Mouse (Mus musculus): ENCODE measurements at regions not wholly inside any gene's neighbourhood (a gene's known extent, or its start where the extent isn't known, plus 50 kb on each side); places are given as distances from the start of the nearest gene placed in this dataset.

- no peak overlapping the region for H3K27ac ChIP-seq
- no peak overlapping the region for H3K4me3 ChIP-seq
- TF ChIP-seq CTCF (IDR thresholded peaks at IDR 0.05): no peak
- intact Hi-C loops (cut with DNase I): no loop called here
- DNase-seq: no peak
These were observed 86.8 kb upstream of the Slc45a1 start for GRCm38 (mm10) chr4:150738736-150739135.

GRCm38 (mm10) chr4:150730061-150730812, 78.3 kb upstream of the Slc45a1 start:
- Histone ChIP-seq H3K4me3 (no peak overlapping the region), H3K27ac (peak overlapping the region; percentile 56)
- intact Hi-C loops (cut with DNase I): no loop called here
- peak; percentile 22 for DNase-seq
- no peak for TF ChIP-seq CTCF (IDR thresholded peaks at IDR 0.05)

- Histone ChIP-seq H3K27ac (no peak overlapping the region), H3K4me3 (no peak overlapping the region)
- peak; percentile 41 for TF ChIP-seq CTCF (IDR thresholded peaks at IDR 0.05)
- intact Hi-C loops (cut with DNase I): no loop called here
- no peak for DNase-seq
These were observed 74.6 kb upstream of the Slc45a1 start for GRCm38 (mm10) chr4:150726539-150726938.

- Histone ChIP-seq H3K4me3 (no peak overlapping the region), H3K27ac (no peak overlapping the region)
- no peak for TF ChIP-seq CTCF (IDR thresholded peaks at IDR 0.05)
- DNase-seq: no peak
- intact Hi-C loops (cut with DNase I): no loop called here
These were observed 74.1 kb upstream of the Slc45a1 start for GRCm38 (mm10) chr4:150726136-150726480.

GRCm38 (mm10) chr4:150725443-150726135, 73.6 kb upstream of the Slc45a1 start:
- intact Hi-C loops (cut with DNase I): no loop called here
- no peak overlapping the region for H3K27ac ChIP-seq
- no peak overlapping the region for H3K4me3 ChIP-seq
- no peak for TF ChIP-seq CTCF (IDR thresholded peaks at IDR 0.05)
- DNase-seq: no peak

GRCm38 (mm10) chr4:150724823-150725222, 72.8 kb upstream of the Slc45a1 start:
- Histone ChIP-seq H3K27ac (peak overlapping the region; percentile 24), H3K4me3 (no peak overlapping the region)
- DNase-seq: peak; percentile 61
- TF ChIP-seq CTCF (IDR thresholded peaks at IDR 0.05): no peak
- intact Hi-C loops (cut with DNase I): no loop called here

GRCm38 (mm10) chr4:150721619-150722283, 69.8 kb upstream of the Slc45a1 start:
- intact Hi-C loops (cut with DNase I): no loop called here
- Histone ChIP-seq H3K4me3 (no peak overlapping the region), H3K27ac (no peak overlapping the region)
- DNase-seq: no peak
- no peak for TF ChIP-seq CTCF (IDR thresholded peaks at IDR 0.05)

- TF ChIP-seq CTCF (IDR thresholded peaks at IDR 0.05): no peak
These were observed 65.9 kb upstream of the Slc45a1 start for GRCm38 (mm10) chr4:150717866-150718265.

GRCm38 (mm10) chr4:150715051-150715450, 63.1 kb upstream of the Slc45a1 start:
- H3K4me3 ChIP-seq: no peak overlapping the region
- TF ChIP-seq CTCF (IDR thresholded peaks at IDR 0.05): no peak
- intact Hi-C loops (cut with DNase I): no loop called here
- peak overlapping the region; percentile 40 for H3K27ac ChIP-seq
- no peak for DNase-seq

More at GRCm38 (mm10) chr4:150717866-150718265, 65.9 kb upstream of the Slc45a1 start:
- no peak overlapping the region for H3K4me3 ChIP-seq
- intact Hi-C loops (cut with DNase I): no loop called here
- no peak for DNase-seq
- no peak overlapping the region for H3K27ac ChIP-seq

GRCm38 (mm10) chr4:150713291-150713690, 61.3 kb upstream of the Slc45a1 start:
- Histone ChIP-seq H3K4me3 (no peak overlapping the region), H3K27ac (peak overlapping the region; percentile 75)
- no peak for DNase-seq
- intact Hi-C loops (cut with DNase I): no loop called here
- no peak for TF ChIP-seq CTCF (IDR thresholded peaks at IDR 0.05)

GRCm38 (mm10) chr4:150712856-150713255, 60.9 kb upstream of the Slc45a1 start:
- intact Hi-C loops (cut with DNase I): no loop called here
- TF ChIP-seq CTCF (IDR thresholded peaks at IDR 0.05): no peak
- peak overlapping the region; percentile 75 for H3K27ac ChIP-seq
- H3K4me3 ChIP-seq: no peak overlapping the region
- peak; percentile 46 for DNase-seq

- TF ChIP-seq CTCF (IDR thresholded peaks at IDR 0.05): no peak
- H3K27ac ChIP-seq: peak overlapping the region; percentile 75; the same call in 1 of the 2 replicates
- intact Hi-C loops (cut with DNase I): no loop called here
These were observed 59.7 kb upstream of the Slc45a1 start for GRCm38 (mm10) chr4:150711646-150712045.

More at GRCm38 (mm10) chr4:150711646-150712045, 59.7 kb upstream of the Slc45a1 start:
- DNase-seq: no peak
- no peak overlapping the region for H3K4me3 ChIP-seq

Data from gastrocnemius, adult 2 months (tissue).